Mouse (Mus musculus) intestine, embryonic 15.5 days (tissue): ENCODE data around the gene Emid1. TPM values are rescaled to one million over a fixed set of nuclear protein-coding genes. Genes with fewer than 3 reads are reported as not detected.

Experiments used
- ATAC-seq: fragments of 200-750 bp; cut with Nextera tagmentation; 2 replicates; pipeline ENCODE4 v1.8.0; 2017; ENCODE audit warnings: moderate TSS enrichment, moderate library complexity
- H3K27ac ChIP-seq: fragments of 300-500 bp; sonication (generic); 2 replicates; pipeline ENCODE4 v1.5.1; 2015; ENCODE audit warnings: mild to moderate bottlenecking, inconsistent platforms
- H3K27me3 ChIP-seq: fragments of 300-500 bp; sonication (generic); replicated peaks from 2 replicates; pipeline ENCODE4 v1.6.1; 2015; ENCODE audit warnings: inconsistent platforms
- H3K36me3 ChIP-seq: fragments of 300-500 bp; sonication (generic); 2 replicates; pipeline ENCODE4 v1.6.1; 2015; ENCODE audit warnings: inconsistent platforms
- H3K4me1 ChIP-seq: fragments of 300-500 bp; sonication (generic); replicated peaks from 2 replicates; pipeline ENCODE4 v1.6.1; 2015; ENCODE audit warnings: inconsistent platforms
- H3K4me2 ChIP-seq: fragments of 300-500 bp; sonication (generic); replicated peaks from 2 replicates; pipeline ENCODE4 v1.6.1; 2015; ENCODE audit warnings: mild to moderate bottlenecking, inconsistent platforms
- H3K4me3 ChIP-seq: fragments of 300-500 bp; sonication (generic); replicated peaks from 2 replicates; pipeline ENCODE4 v1.5.1; 2015; ENCODE audit warnings: inconsistent platforms
- H3K9ac ChIP-seq: fragments of 300-500 bp; sonication (generic); 2 replicates; pipeline ENCODE4 v1.6.1; 2015; ENCODE audit warnings: inconsistent platforms
- H3K9me3 ChIP-seq: fragments of 300-500 bp; sonication (generic); 2 replicates; pipeline ENCODE4 v1.6.1; 2016; ENCODE audit warnings: inconsistent platforms
- WGBS: fragments of 180-500 bp; shearing (Covaris S2); methylation state at CpG from one replicate; pipeline ENCODE4 v1.1.7; 2015; 5-methylcytosine and 5-hydroxymethylcytosine counted together
- polyA plus RNA-seq: library from polyadenylated mRNA; unstranded; fragments of >200 nt; fragmentation: Nextera tagmentation; extraction: Ambion mirVana; gene quantifications from 2 replicates; pipeline ENCODE4 v1.2.1, GENCODE M21; 2015

Gene Emid1
- polyA plus RNA-seq, 1 experiment from 2014 or later, result 94.4 TPM

GRCm38 (mm10) chr11:5132751-5133150 is 19.3 kb downstream of the Emid1 start:
- Histone ChIP-seq H3K27me3 (no peaks in the 10 kb centered on the region), H3K4me1 (no peaks in the 10 kb centered on the region), H3K4me2 (no peak overlapping the region), H3K27ac (no peak overlapping the region), H3K9ac (no peak overlapping the region), H3K36me3 (no peaks in the 10 kb centered on the region), H3K9me3 (no peaks in the 10 kb centered on the region), H3K4me3 (no peak overlapping the region)
- 57% methylated on average over 4 of the region's 4 CpGs for WGBS
- ATAC-seq, result no peak

DNA sequence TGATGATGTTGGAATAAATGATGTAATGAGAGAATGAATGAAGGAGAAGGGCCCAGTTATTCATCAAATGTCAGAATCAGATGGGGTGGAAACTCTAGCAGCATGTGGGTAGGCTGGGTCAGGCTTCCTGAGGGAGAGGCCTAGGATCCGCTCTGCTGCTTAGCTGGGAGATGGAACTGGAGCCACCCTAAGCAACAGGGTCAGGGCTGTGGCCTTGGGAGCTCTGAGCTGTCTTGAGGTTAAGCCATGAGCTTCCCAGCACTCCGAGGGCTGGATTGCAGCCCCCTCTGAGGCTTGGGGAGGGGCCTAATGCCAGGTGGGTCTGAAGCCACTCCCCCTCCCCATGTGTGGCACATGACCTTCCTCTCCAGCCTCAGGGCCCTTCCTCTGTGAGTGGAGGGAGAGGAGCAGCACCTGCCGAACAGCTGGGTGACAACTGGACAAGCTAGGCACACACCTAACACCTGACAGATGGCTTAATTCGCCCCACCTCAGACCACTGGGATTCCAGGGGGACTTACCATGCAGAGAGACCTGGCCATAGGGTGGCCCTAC is 21.9 kb downstream of the Emid1 start:
- Histone ChIP-seq H3K9me3 (no peaks in the 10 kb centered on the region), H3K27ac (no peak overlapping the region)

GRCm38 (mm10) chr11:5129035-5129480 is 23.0 kb downstream of the Emid1 start:
- WGBS, result 46% methylated on average over 5 of the region's 5 CpGs
- H3K9me3 ChIP-seq, result no peaks in the 10 kb centered on the region
- H3K4me1 ChIP-seq, result 0 out of 2 replicates have a peak, but pooled peaks cover 2% of the 10 kb centered on the region
- ATAC-seq, result no peak
- no peaks in the 10 kb centered on the region for H3K27me3 ChIP-seq
- H3K4me2 ChIP-seq, result no peak overlapping the region
- H3K4me3 ChIP-seq, result no peak overlapping the region
- H3K27ac ChIP-seq, result no peak overlapping the region
- H3K36me3 ChIP-seq, result peaks cover 3% of the 10 kb centered on the region; the same call in 1 of the 2 replicates
- no peak overlapping the region for H3K9ac ChIP-seq

More for the DNA sequence above, 21.9 kb downstream of the Emid1 start:
- Histone ChIP-seq H3K36me3 (peaks cover 3% of the 10 kb centered on the region; the same call in 1 of the 2 replicates), H3K4me2 (no peak overlapping the region), H3K4me1 (0 out of 2 replicates have a peak, but pooled peaks cover 2% of the 10 kb centered on the region), H3K4me3 (no peak overlapping the region), H3K27me3 (no peaks in the 10 kb centered on the region), H3K9ac (no peak overlapping the region)
- WGBS, result 65% methylated on average over 4 of the region's 4 CpGs
- ATAC-seq, result no peak

DNA sequence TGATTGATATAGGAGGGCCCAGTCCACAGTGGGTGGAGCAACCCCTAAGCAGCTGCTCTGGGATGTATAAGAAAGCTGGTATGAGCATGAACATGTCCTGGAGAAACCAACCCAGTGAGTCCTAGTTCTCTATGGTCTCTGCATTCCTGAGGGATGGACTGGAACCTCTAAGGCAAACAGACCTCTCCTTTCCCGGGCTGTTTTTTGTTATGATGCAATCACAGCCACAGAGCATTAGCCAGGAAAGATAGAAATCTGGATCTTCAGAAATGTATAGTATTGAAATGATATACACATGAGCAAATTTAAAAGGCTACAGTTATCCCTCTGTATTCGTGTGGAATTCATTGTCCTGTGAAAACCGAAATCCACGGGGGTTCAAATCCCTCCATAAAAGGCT is 26.3 kb downstream of the Emid1 start:
- H3K27me3 ChIP-seq, result no peaks in the 10 kb centered on the region
- H3K9ac ChIP-seq, result no peak overlapping the region
- H3K27ac ChIP-seq, result no peak overlapping the region
- peaks cover 3% of the 10 kb centered on the region; the same call in 1 of the 2 replicates for H3K36me3 ChIP-seq
- no peak overlapping the region for H3K4me3 ChIP-seq
- no peak for ATAC-seq
- H3K4me1 ChIP-seq, result 0 out of 2 replicates have a peak, but pooled peaks cover 2% of the 10 kb centered on the region
- no peaks in the 10 kb centered on the region for H3K9me3 ChIP-seq
- H3K4me2 ChIP-seq, result no peak overlapping the region
- 70% methylated on average over 4 of the region's 4 CpGs for WGBS

GRCm38 (mm10) chr11:5114931-5115581 is 37.0 kb downstream of the Emid1 start:
- Histone ChIP-seq H3K27ac (no peak overlapping the region), H3K4me2 (no peak overlapping the region), H3K9ac (no peak overlapping the region), H3K27me3 (no peaks in the 10 kb centered on the region), H3K4me1 (peaks cover 3% of the 10 kb centered on the region; the same call in 1 of the 2 replicates), H3K9me3 (no peaks in the 10 kb centered on the region), H3K36me3 (no peaks in the 10 kb centered on the region), H3K4me3 (no peak overlapping the region)
- ATAC-seq, result peak; percentile 57
- 24% methylated on average over 13 of the region's 13 CpGs for WGBS

- 83% methylated on average over 7 of the region's 7 CpGs for WGBS
- Histone ChIP-seq H3K9ac (no peak overlapping the region), H3K36me3 (no peaks in the 10 kb centered on the region), H3K27me3 (no peaks in the 10 kb centered on the region), H3K4me1 (no peaks in the 10 kb centered on the region), H3K4me2 (no peak overlapping the region), H3K4me3 (no peak overlapping the region), H3K27ac (no peak overlapping the region), H3K9me3 (no peaks in the 10 kb centered on the region)
- no peak for ATAC-seq
Observed at GRCm38 (mm10) chr11:5113645-5114044, 38.4 kb downstream of the Emid1 start.

- ATAC-seq, result no peak
- no peaks in the 10 kb centered on the region for H3K4me1 ChIP-seq
- no peaks in the 10 kb centered on the region for H3K27me3 ChIP-seq
- H3K36me3 ChIP-seq, result peaks cover 4% of the 10 kb centered on the region; the same call in 1 of the 2 replicates
- no peak overlapping the region for H3K27ac ChIP-seq
- no peak overlapping the region for H3K4me3 ChIP-seq
- H3K9me3 ChIP-seq, result no peaks in the 10 kb centered on the region
- WGBS, result 67% methylated on average over 8 of the region's 8 CpGs
- no peak overlapping the region for H3K9ac ChIP-seq
- H3K4me2 ChIP-seq, result no peak overlapping the region
Observed at GRCm38 (mm10) chr11:5109441-5109840, 42.6 kb downstream of the Emid1 start.

GRCm38 (mm10) chr11:5103986-5104509 is 48.0 kb downstream of the Emid1 start:
- 92% methylated on average over 4 of the region's 4 CpGs for WGBS
- Histone ChIP-seq H3K4me3 (no peak overlapping the region), H3K4me2 (no peak overlapping the region), H3K9me3 (no peaks in the 10 kb centered on the region), H3K27me3 (no peaks in the 10 kb centered on the region), H3K36me3 (peaks cover 9% of the 10 kb centered on the region), H3K27ac (no peak overlapping the region), H3K9ac (no peak overlapping the region), H3K4me1 (peaks cover 13% of the 10 kb centered on the region; the same call in 1 of the 2 replicates)
- no peak for ATAC-seq

- H3K4me3 ChIP-seq, result no peak overlapping the region
- H3K4me2 ChIP-seq, result no peak overlapping the region
Observed at GRCm38 (mm10) chr11:5102384-5102783, 49.7 kb downstream of the Emid1 start.

GRCm38 (mm10) chr11:5101641-5102040 is 50.4 kb downstream of the Emid1 start:
- WGBS, result 78% methylated on average over 6 of the region's 6 CpGs
- Histone ChIP-seq H3K36me3 (peaks cover 9% of the 10 kb centered on the region), H3K9me3 (no peaks in the 10 kb centered on the region), H3K27me3 (no peaks in the 10 kb centered on the region), H3K4me3 (no peak overlapping the region), H3K27ac (0 out of 2 replicates have a peak overlapping the region, but pooled peaks have one; percentile 32), H3K4me2 (peak overlapping the region; percentile 81; the same call in 1 of the 2 replicates), H3K4me1 (peaks cover 15% of the 10 kb centered on the region), H3K9ac (peak overlapping the region; percentile 99; the same call in 1 of the 2 replicates)
- ATAC-seq, result no peak

More at GRCm38 (mm10) chr11:5102384-5102783, 49.7 kb downstream of the Emid1 start:
- Histone ChIP-seq H3K27ac (no peak overlapping the region), H3K4me1 (peaks cover 13% of the 10 kb centered on the region; the same call in 1 of the 2 replicates), H3K9ac (no peak overlapping the region), H3K9me3 (no peaks in the 10 kb centered on the region), H3K27me3 (no peaks in the 10 kb centered on the region), H3K36me3 (peaks cover 9% of the 10 kb centered on the region)
- WGBS, result 89% methylated on average over 7 of the region's 7 CpGs
- ATAC-seq, result no peak

DNA sequence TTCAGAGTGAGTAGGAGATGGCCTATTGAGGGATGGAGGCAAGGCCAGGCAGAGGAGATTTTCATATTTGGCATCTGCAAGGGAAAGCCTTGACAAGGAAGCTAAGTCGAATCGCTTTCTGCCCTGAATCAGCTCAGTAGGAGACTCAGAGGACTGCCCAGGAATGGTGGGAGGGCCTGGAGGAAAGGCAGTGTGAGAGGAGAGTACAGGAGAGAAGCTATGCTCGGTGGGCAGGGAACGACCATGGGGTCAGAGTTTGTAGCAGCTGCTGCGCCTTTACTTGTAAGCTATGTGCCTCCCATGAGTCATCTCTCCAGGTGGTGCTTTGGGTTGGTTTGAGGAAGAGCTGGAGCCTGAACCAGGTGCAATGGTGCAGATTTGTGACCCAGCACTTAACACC is 51.3 kb downstream of the Emid1 start:
- Histone ChIP-seq H3K9ac (peak overlapping the region; percentile 99; the same call in 1 of the 2 replicates), H3K36me3 (peaks cover 9% of the 10 kb centered on the region), H3K27me3 (no peaks in the 10 kb centered on the region), H3K27ac (no peak overlapping the region), H3K4me1 (peaks cover 22% of the 10 kb centered on the region), H3K9me3 (no peaks in the 10 kb centered on the region), H3K4me2 (peak overlapping the region; percentile 81), H3K4me3 (peak overlapping the region; percentile 99; the same call in 1 of the 2 replicates)
- no peak for ATAC-seq
- 38% methylated on average over 5 of the region's 5 CpGs for WGBS

GRCm38 (mm10) chr11:5100283-5100682 is 51.8 kb downstream of the Emid1 start:
- no peak for ATAC-seq
- Histone ChIP-seq H3K36me3 (peaks cover 6% of the 10 kb centered on the region), H3K4me2 (peak overlapping the region; percentile 81), H3K4me3 (peak overlapping the region; percentile 99), H3K4me1 (peaks cover 23% of the 10 kb centered on the region), H3K27ac (peak overlapping the region; percentile 96), H3K27me3 (no peaks in the 10 kb centered on the region), H3K9me3 (no peaks in the 10 kb centered on the region), H3K9ac (peak overlapping the region; percentile 99)
- WGBS, result 2% methylated on average over 7 of the region's 7 CpGs
